Mouse (Mus musculus) forebrain, embryonic 10.5 days (tissue): Measurements from ENCODE around the gene Mrvi1. TPM values are rescaled to one million over a fixed set of nuclear protein-coding genes. Genes with fewer than 3 reads are reported as not detected.
A peak's percentile ranks its signal among the peaks of the same experiment; 100 is the strongest.

ENCODE experiments used
- DNase-seq: peaks from one replicate; pipeline ENCODE4 v3.0.0-alpha.2; 2017; ENCODE audit warnings: low spot score; ENCODE audit errors: extremely low spot score
- H3K27ac ChIP-seq: fragments of 300-500 bp; sonication (generic); 2 replicates; pipeline ENCODE4 v1.5.1; 2016; ENCODE audit warnings: mild to moderate bottlenecking
- H3K27me3 ChIP-seq: fragments of 300-500 bp; sonication (generic); 2 replicates; pipeline ENCODE4 v1.6.1; 2016; ENCODE audit warnings: mild to moderate bottlenecking; ENCODE audit not compliant: poor library complexity, severe bottlenecking
- H3K36me3 ChIP-seq: fragments of 300-500 bp; sonication (generic); replicated peaks from 2 replicates; pipeline ENCODE4 v1.6.1; 2016; ENCODE audit warnings: mild to moderate bottlenecking, moderate library complexity
- H3K4me1 ChIP-seq: fragments of 300-500 bp; sonication (generic); 2 replicates; pipeline ENCODE4 v1.6.1; 2016
- H3K4me3 ChIP-seq: fragments of 300-500 bp; sonication (generic); 2 replicates; pipeline ENCODE4 v1.5.1; 2016; ENCODE audit warnings: mild to moderate bottlenecking, moderate library complexity
- H3K9me3 ChIP-seq: fragments of 300-500 bp; sonication (generic); 2 replicates; pipeline ENCODE4 v1.6.1; 2016; ENCODE audit warnings: mild to moderate bottlenecking, moderate library complexity
- WGBS: fragments of 180-500 bp; shearing (Covaris S2); methylation state at CpG from one replicate; pipeline ENCODE4 v1.1.7; 2016; 5-methylcytosine and 5-hydroxymethylcytosine counted together
- polyA plus RNA-seq: library from polyadenylated mRNA; unstranded; fragments of >200 nt; fragmentation: Nextera tagmentation; extraction: Ambion mirVana; gene quantifications from 2 replicates; pipeline ENCODE4 v1.2.1, GENCODE M21; 2016

The Mrvi1 gene
- 0.87 and 1.2 TPM in 2 replicates for polyA plus RNA-seq

DNA sequence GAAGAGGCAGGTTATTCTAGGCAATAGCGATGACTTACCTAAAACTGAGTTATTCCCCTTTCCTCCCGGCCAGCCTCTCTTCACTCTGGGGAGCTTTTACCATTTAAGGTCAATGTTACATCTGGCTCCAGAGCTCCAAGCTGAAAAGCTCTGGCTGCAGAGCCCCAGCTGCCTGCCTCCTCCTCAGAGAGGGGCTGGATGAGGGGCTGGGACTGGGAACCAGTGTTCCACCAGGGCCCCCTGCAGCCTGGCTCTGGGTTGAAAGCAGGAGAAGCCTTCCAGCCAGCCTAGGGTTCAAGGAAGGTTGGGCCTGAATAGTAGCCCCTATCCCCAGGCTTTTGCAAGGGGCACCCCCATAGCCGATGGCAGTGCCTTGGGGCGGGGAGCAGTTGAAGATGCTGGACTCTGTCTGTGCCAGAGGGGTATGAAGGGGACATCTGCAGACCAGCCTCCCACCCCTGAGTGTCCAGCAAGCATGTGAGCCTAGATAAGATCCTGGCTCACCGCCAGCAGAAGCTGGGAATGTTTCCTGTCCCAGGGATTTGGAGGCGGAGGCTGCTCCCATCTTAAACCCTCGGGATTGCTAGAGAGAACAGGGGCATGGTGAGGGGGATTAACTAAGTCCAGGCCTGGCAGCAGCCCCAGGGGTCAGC, at the start of gene Mrvi1:
Gene Mrvi1, minus strand, starts transcription at position 409 of the 653 bp plus-strand sequence.
- Histone ChIP-seq H3K27ac (0 out of 2 replicates have a peak within 1 kb of the TSS, but pooled peaks have one; percentile 7), H3K36me3 (no peaks in the 10 kb centered on the region), H3K9me3 (no peaks in the 10 kb centered on the region), H3K4me1 (peaks cover 31% of the 10 kb centered on the region), H3K4me3 (no peak within 1 kb of the TSS), H3K27me3 (no peaks in the 10 kb centered on the region)
- no peak for DNase-seq
- 69% methylated on average over 7 of the region's 7 CpGs for WGBS

DNA sequence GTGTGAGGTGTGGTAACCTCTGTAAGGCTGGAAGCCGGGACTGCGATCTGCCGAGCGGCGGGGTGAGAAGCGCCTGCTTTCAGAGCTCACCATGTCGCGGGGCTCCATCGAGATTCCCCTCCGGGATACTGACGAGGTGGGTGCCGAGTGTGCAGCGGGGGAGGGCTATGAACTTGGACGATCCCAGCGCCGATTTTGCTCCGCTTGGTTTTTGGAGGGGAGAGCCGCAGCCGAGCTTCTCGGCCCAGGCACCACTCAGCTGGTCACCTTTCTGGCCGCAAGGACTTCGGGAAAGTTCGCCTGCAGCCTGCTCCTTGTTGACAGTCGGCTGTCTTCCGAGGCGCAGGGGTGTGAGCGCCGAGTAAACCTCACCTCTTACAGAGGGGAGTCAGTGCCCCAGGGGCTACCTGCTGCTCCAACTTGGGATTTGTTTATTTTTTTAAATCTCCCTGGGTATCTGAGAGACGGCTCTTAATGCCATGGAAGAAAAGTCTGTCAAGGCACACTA, 46.8 kb upstream of the Mrvi1 start:
- Histone ChIP-seq H3K27me3 (no peaks in the 10 kb centered on the region), H3K4me3 (peak overlapping the region; percentile 93), H3K9me3 (no peaks in the 10 kb centered on the region), H3K36me3 (peaks cover 42% of the 10 kb centered on the region), H3K27ac (peak overlapping the region; percentile 93), H3K4me1 (peaks cover 24% of the 10 kb centered on the region)
- WGBS, result under 1% methylated on average over 29 of the region's 29 CpGs
- DNase-seq, result no peak

DNA sequence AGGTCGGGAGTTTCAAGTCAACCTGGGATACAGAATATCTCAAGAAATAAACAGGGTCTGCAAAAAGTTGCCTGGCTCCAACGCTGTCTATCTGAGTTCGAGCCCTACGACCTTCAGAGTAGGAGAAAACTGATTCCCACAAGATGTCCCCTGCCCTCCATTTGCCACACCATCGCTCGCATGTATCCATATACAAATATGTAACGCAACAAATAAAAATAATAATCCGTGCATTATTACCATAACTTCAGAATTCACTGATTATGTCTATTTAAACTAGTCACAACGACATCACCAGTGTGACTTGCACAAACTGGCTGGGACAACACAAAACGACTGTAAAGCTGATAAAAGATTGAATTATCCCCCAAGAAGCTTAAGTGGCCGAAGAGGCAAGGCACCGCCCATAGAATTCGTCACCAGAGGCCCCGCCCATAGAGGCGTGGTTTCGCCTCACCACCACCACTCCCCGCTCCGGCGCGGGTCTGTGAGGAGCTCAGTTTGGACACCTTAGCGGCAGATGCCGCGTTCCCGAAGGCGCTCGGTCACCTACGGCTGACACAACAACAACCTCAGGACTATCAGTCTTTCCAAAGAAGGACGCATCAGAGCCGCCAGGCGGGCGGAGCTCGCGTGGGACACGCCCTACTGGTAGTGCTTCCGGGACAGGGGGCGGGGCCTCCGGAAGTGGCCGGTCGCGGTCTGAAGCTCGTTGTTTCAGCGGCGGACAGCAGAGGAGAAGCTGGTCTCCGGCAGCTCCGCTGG, 46.2 kb upstream of the Mrvi1 start, which contains the start of gene Ctr9:
Gene Ctr9, plus strand, starts transcription at position 671 of the 765 bp plus-strand sequence.
- Histone ChIP-seq H3K27me3 (no peaks in the 10 kb centered on the region), H3K4me3 (peak within 1 kb of the TSS; percentile 93), H3K36me3 (peaks cover 35% of the 10 kb centered on the region), H3K9me3 (no peaks in the 10 kb centered on the region), H3K27ac (peak within 1 kb of the TSS; percentile 93), H3K4me1 (peaks cover 30% of the 10 kb centered on the region)
- 9% methylated on average over 45 of the region's 45 CpGs for WGBS
- DNase-seq, result peak; percentile 94

DNA sequence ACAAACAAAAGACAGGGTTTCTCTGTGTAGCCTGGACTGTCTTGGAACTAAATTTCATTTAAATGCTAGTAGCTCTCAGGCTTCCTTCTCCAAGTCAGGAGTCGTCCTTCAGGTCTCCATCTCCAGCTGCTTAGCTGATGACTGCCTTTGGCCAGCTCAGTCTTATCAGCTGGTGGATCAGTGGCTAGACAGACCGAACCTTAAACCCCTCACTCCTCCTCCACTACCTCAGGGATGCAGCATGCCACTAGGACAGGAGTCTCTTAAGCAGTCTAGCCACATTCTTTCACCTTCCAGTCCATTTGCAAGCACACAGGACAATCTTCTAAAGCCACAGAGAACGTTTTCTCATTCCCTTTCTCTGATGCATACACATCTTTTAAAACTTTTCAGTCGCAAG, 42.7 kb upstream of the Mrvi1 start:
- no peak for DNase-seq
- 68% methylated on average over 4 of the region's 4 CpGs for WGBS
- no peaks in the 10 kb centered on the region for H3K9me3 ChIP-seq
- no peaks in the 10 kb centered on the region for H3K36me3 ChIP-seq
- no peak overlapping the region for H3K4me3 ChIP-seq
- H3K4me1 ChIP-seq, result peaks cover 28% of the 10 kb centered on the region
- H3K27ac ChIP-seq, result no peak overlapping the region
- no peaks in the 10 kb centered on the region for H3K27me3 ChIP-seq

DNA sequence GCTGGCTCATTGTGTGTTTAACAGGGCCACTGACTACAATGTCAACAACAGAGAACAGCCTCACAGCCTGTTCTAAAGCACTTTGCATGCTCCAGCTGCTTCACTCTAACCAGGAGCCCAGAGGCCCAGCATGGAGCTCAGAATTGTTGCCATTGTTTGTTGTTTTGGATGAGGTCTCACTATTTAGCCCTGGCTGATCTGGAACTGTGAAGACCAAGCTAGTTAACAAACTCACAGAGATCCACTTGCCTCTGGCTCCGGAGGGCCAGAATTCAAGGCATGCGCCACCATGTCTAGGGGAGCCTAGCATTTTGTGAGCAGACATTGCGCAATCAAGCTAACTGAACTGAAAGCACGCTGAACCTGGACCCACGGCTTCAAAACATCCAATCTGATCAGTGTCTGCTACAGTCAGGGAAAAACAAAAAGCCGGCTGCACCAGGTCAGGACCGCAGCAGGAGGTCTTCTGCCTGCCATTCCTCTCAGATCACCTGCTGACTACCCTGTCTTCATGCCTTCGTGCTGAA, 41.9 kb upstream of the Mrvi1 start:
- Histone ChIP-seq H3K36me3 (no peaks in the 10 kb centered on the region), H3K4me3 (no peak overlapping the region), H3K4me1 (peaks cover 21% of the 10 kb centered on the region), H3K27ac (peak overlapping the region; percentile 69; the same call in 1 of the 2 replicates), H3K27me3 (no peaks in the 10 kb centered on the region), H3K9me3 (no peaks in the 10 kb centered on the region)
- peak; percentile 21 for DNase-seq
- 22% methylated on average over 8 of the region's 8 CpGs for WGBS

DNA sequence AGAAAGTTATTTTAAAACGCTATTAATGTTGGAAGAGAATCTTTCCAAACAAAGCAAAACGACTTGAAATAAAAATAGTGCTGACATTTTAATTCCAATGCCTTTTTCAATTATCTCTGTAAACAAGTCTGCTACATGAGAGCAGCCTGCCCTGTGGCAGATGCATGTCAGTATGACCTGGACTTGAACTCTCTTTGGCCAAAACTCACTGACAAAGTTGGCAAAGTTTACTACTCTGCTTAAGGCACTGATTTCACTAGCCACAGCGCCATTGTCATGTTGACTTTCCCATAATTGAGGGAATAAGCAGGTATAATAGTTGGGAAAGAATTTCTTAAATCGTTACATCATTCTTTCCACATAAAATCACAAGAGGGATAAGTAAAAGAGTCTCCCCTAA, 38.6 kb upstream of the Mrvi1 start:
- no peaks in the 10 kb centered on the region for H3K36me3 ChIP-seq
- no peak overlapping the region for H3K4me3 ChIP-seq
- no peak for DNase-seq
- H3K27me3 ChIP-seq, result no peaks in the 10 kb centered on the region
- H3K27ac ChIP-seq, result no peak overlapping the region
- H3K9me3 ChIP-seq, result no peaks in the 10 kb centered on the region
- H3K4me1 ChIP-seq, result peaks cover 19% of the 10 kb centered on the region
- 88% methylated on average over 4 of the region's 4 CpGs for WGBS

DNA sequence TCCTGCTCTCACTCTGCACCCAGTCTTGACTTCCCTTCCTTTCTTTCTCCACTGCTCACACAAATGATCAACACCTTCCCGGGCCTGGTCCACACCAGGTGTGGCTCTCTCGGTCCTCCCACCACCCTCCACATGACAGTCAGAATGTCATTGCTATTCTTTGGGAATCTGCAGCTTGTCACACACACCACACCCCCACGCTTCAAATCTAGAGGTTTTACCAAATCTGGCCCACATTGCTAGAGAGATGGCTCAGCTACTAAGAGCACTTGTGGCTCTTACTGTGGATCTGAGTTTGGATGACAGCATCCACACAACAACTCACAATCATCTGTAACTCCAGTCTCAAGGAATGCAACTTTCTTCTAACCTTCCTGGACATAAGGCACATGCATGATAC, 34.7 kb upstream of the Mrvi1 start:
- Histone ChIP-seq H3K27me3 (no peaks in the 10 kb centered on the region), H3K4me1 (no peaks in the 10 kb centered on the region), H3K4me3 (no peak overlapping the region), H3K27ac (no peak overlapping the region), H3K9me3 (no peaks in the 10 kb centered on the region), H3K36me3 (no peaks in the 10 kb centered on the region)
- WGBS, result 86% methylated on average over 3 of the region's 3 CpGs
- DNase-seq, result no peak

DNA sequence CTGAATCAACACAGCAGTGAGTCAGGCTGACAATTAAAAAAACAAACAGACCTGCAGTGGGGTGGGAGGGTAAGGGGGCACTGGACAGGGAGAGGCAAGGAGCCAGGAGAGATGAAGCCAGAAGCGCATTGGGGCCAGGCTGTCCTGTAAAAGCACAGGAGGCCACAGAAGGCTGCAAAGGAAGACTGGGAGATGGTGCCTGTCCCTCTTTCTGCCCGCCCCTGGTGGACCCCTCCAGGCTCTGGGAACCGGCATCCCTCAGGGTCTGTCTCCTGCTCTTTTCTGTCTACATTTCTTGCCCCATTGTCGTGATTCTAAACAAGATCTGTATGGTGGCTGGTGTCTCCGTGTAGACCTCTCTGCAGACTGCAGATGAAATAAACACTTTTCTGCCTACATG, 33.5 kb upstream of the Mrvi1 start:
- no peak for DNase-seq
- WGBS, result 80% methylated on average over 5 of the region's 5 CpGs
- no peaks in the 10 kb centered on the region for H3K4me1 ChIP-seq

DNA sequence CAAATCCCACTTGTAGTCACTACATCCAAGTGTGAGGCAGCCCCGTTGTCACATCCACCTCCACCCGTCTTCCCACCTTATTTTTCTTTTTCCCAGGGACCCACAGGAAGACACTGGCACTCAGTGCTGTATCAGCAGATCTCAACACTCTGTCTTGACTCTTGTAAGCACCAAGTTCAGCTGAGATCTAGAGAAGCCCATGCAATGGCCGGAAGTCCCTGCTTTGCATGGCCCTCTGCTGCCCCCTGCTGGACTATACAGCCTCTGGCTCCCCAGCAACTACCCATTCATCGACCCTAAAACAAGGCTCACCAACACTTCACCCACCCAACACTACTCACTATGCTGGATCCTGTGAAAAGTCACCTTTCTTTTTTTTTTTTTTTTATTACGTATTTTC, 32.6 kb upstream of the Mrvi1 start:
- Histone ChIP-seq H3K27me3 (no peaks in the 10 kb centered on the region), H3K27ac (no peak overlapping the region), H3K4me1 (no peaks in the 10 kb centered on the region), H3K36me3 (no peaks in the 10 kb centered on the region), H3K9me3 (no peaks in the 10 kb centered on the region), H3K4me3 (no peak overlapping the region)
- peak; percentile 85 for DNase-seq
- 35% methylated on average over 5 of the region's 5 CpGs for WGBS

More for the DNA sequence above, 33.5 kb upstream of the Mrvi1 start:
- Histone ChIP-seq H3K27ac (no peak overlapping the region), H3K27me3 (no peaks in the 10 kb centered on the region), H3K9me3 (no peaks in the 10 kb centered on the region), H3K4me3 (no peak overlapping the region), H3K36me3 (no peaks in the 10 kb centered on the region)

DNA sequence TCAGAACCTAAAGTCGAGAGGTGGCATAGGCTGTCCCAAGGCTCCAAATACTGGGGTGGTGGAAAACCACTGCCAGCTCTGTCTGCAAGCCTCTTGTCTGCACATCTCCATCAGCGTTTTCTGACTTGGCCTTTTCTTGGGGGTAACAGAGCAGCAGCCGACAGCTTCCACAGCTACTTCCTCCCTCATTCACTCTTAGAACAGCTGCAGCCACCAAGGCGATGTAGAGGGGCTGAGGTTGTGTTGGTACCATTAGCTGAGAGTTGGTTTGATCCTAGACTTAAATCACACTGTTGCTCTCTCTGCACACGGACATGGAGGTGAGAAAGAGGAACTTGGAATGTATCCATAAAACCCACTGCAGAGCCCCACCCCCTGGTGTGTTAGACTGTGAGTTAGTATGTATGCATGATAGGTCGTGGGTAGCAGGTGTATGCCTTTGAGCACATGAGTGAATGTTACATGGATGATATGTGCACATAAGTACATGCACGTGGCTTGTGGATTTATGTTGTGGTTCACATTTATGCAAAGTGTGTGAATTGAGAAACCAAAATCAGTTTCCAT, 31.9 kb upstream of the Mrvi1 start:
- no peaks in the 10 kb centered on the region for H3K4me1 ChIP-seq
- H3K36me3 ChIP-seq, result no peaks in the 10 kb centered on the region
- no peak overlapping the region for H3K27ac ChIP-seq
- no peak for DNase-seq
- 82% methylated on average over 7 of the region's 7 CpGs for WGBS
- no peak overlapping the region for H3K4me3 ChIP-seq
- no peaks in the 10 kb centered on the region for H3K27me3 ChIP-seq
- H3K9me3 ChIP-seq, result no peaks in the 10 kb centered on the region

DNA sequence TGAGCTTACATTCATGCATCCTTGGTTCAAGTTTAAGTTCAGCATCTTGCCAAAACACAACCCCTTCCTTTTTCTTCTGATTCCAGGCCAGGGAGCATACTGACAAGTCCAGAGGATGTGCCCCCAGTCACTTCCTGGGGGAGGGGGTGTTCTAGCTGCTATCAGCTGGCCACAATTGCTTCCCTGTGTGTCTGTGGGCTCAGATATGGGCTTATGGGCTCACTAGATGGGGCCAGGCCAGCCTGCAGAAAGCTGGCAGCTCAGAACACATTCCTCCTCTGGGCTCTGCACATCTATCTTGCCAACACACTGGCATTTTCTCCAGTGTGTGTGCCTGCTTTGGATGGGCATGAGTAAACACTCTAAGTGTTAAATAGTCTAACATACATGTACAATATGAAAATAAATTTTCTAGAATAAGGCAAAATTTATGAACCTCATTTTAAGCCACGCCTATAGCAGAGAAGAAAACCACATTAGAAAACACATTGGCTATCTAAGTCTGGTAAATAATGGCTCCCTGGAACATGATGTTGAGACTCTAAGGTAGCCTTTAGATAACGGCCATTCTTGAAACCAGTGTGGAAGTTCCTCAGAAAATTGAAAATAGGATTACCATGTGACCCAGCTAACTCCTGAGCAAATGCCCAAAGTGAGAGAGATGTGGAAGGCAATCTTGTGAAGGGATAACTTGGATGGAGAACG, 22.0 kb upstream of the Mrvi1 start:
- no peak overlapping the region for H3K27ac ChIP-seq
- no peaks in the 10 kb centered on the region for H3K9me3 ChIP-seq
- DNase-seq, result no peak
- no peaks in the 10 kb centered on the region for H3K27me3 ChIP-seq
- H3K4me1 ChIP-seq, result no peaks in the 10 kb centered on the region
- WGBS, result 86% methylated on average over 3 of the region's 3 CpGs
- H3K36me3 ChIP-seq, result no peaks in the 10 kb centered on the region
- H3K4me3 ChIP-seq, result no peak overlapping the region
